Mouse (Mus musculus) ES-Bruce4 (cell line): ENCODE results near the gene Myh8. TPM values are rescaled to one million over a fixed set of nuclear protein-coding genes. Genes with fewer than 3 reads are reported as not detected.

Source experiments
- H3K27ac ChIP-seq: 2 replicates; pipeline ENCODE4 v1.5.1; 2012; ENCODE audit warnings: low read length, inconsistent platforms; ENCODE audit not compliant: insufficient read depth
- H3K27me3 ChIP-seq: 2 replicates; pipeline ENCODE4 v1.6.1; 2012; ENCODE audit warnings: mild to moderate bottlenecking, low read length, inconsistent platforms; ENCODE audit not compliant: control insufficient read depth, poor library complexity, insufficient read depth, severe bottlenecking
- H3K36me3 ChIP-seq: 2 replicates; pipeline ENCODE4 v1.6.1; 2012; ENCODE audit warnings: inconsistent platforms, mild to moderate bottlenecking, low read length, moderate library complexity; ENCODE audit not compliant: control insufficient read depth, poor library complexity, insufficient read depth, severe bottlenecking
- H3K4me1 ChIP-seq: one replicate; pipeline ENCODE4 v1.8.1; 2011; ENCODE audit warnings: low read length; ENCODE audit not compliant: control insufficient read depth, insufficient read depth
- H3K4me3 ChIP-seq: 2 replicates; pipeline ENCODE4 v1.5.1; 2011; ENCODE audit warnings: low read depth, mild to moderate bottlenecking, low read length
- H3K9ac ChIP-seq: 2 replicates; pipeline ENCODE4 v1.6.1; 2012; ENCODE audit warnings: low read depth, mild to moderate bottlenecking, inconsistent platforms; ENCODE audit not compliant: poor library complexity, severe bottlenecking
- H3K9me3 ChIP-seq: replicated peaks from 2 replicates; pipeline ENCODE4 v1.6.1; 2012; ENCODE audit warnings: mild to moderate bottlenecking, low read length, inconsistent platforms; ENCODE audit not compliant: control insufficient read depth, poor library complexity, insufficient read depth, severe bottlenecking
- CTCF ChIP-seq: IDR thresholded peaks from one replicate; pipeline ENCODE4 v1.8.1; 2011; ENCODE audit warnings: low read depth, low read length
- EP300 ChIP-seq: IDR thresholded peaks from 2 replicates; pipeline ENCODE4 v1.6.1; 2011; ENCODE audit warnings: low read depth, low read length; ENCODE audit not compliant: insufficient read depth
- POLR2A ChIP-seq: IDR thresholded peaks from one replicate; pipeline ENCODE4 v1.8.1; 2011; ENCODE audit warnings: low read length; ENCODE audit not compliant: insufficient read depth
- polyA plus RNA-seq: library from polyadenylated mRNA; stranded (reverse); fragments of >200 nt; gene quantifications from 2 replicates; pipeline ENCODE4 v1.2.4, GENCODE M21; 2011; ENCODE audit warnings: low read depth; ENCODE audit not compliant: missing spikeins, insufficient read depth, insufficient read length

Myh8 gene
- not detected in 2 replicates for polyA plus RNA-seq

DNA sequence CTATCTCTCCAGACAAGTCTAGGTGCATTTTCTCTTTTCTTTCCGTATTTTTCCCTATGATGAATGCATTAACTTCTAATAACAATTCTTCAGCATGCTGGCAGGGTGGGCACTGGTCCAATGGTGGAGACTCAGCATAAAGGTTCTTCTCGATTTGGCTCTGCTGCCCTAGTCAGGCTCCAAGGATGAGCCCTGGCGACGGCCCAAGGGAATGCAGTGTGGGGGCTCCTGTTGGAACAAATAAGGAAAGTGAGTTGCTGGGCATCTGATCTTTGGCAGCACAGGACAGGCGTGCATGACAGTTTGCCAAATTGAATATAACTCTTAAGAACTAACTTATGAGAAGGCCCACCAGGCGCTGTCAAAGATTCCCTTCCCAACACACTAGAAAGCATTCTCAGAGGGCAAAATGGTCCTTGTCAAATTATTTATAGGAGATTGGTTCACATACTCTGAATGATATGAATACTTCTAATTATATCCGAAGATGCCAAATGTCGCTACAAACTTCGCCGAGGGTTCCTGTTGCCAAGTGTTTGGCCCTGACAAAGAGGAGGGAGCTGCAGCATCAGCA is at the start of gene Myh8:
TSS of gene Myh8 (plus strand) at position 524 of the 574 bp plus-strand sequence.
- H3K4me1 ChIP-seq = no peaks in the 10 kb centered on the region
- peaks cover 3% of the 10 kb centered on the region for H3K9me3 ChIP-seq
- H3K4me3 ChIP-seq = no peak within 1 kb of the TSS
- H3K9ac ChIP-seq = no peak within 1 kb of the TSS
- H3K27ac ChIP-seq = no peak within 1 kb of the TSS
- no peaks in the 10 kb centered on the region for H3K27me3 ChIP-seq
- TF ChIP-seq POLR2A (no peak), CTCF (no peak), EP300 (no peak)
- H3K36me3 ChIP-seq = no peaks in the 10 kb centered on the region

DNA sequence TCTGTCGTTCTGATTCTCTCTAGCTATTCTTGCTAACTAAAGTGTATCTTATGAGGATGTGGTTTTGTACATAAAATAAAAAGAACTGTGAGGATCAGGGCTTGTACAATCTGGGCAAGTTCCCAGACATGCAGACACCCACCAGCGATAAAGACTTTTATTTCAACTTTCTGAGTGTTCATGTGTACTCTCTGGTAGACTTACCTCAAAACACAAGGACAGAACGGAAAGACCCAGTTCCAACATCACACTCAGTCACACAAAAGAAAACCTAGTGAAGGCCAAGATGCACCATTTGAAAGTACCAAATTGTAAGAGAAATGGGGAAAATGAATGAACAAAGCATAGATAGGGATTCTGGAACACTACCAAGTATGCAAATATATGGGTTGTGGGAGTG is 48.2 kb upstream of the Myh8 start:
- Histone ChIP-seq H3K36me3 (no peaks in the 10 kb centered on the region), H3K9ac (no peak overlapping the region), H3K4me3 (no peak overlapping the region), H3K9me3 (no peaks in the 10 kb centered on the region), H3K27me3 (no peaks in the 10 kb centered on the region), H3K4me1 (no peaks in the 10 kb centered on the region), H3K27ac (no peak overlapping the region)
- TF ChIP-seq EP300 (no peak), POLR2A (no peak), CTCF (no peak)

DNA sequence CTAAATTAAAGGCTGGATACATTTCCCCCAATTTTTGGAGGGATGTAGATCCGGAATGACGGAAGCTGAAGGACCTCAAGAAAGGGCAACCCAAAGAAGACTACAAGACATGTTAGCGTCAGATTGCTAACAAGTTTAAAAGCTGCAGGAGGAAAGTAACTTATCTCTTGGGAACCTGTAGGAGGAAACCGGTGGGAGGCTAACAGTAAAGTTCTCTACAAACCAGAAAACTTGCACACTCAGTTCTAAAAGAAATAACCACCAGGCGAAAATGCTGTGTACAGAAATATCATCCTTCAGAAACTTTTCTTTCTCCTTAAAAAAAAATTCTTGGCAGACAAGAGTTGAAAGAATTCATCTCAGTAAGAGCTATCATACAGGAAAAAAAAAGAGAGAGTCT is 47.8 kb upstream of the Myh8 start:
- Histone ChIP-seq H3K9me3 (no peaks in the 10 kb centered on the region), H3K27me3 (no peaks in the 10 kb centered on the region), H3K36me3 (no peaks in the 10 kb centered on the region), H3K4me3 (no peak overlapping the region), H3K4me1 (no peaks in the 10 kb centered on the region), H3K9ac (no peak overlapping the region), H3K27ac (no peak overlapping the region)
- TF ChIP-seq EP300 = no peak
- no peak for TF ChIP-seq POLR2A
- TF ChIP-seq CTCF = no peak

DNA sequence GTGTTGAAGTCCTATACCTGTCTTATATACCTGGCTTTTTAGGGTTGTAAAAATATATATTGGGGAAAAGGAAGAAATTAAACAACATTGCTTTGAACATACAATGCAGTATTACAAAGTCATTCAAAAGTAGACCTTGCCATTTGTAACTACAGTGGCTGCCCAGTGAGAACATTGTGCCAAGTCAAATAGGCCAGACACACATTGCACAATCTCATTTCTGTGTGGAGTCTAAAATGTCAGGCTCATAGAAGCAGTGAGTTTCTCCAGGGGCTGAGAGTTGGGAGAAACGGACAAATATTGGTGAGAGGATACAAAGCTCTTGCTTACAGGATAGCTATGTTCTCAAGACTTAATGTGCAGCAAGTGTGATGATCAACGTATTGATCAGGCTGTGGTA is 47.0 kb upstream of the Myh8 start:
- Histone ChIP-seq H3K9me3 (no peaks in the 10 kb centered on the region), H3K4me1 (no peaks in the 10 kb centered on the region), H3K36me3 (no peaks in the 10 kb centered on the region), H3K9ac (no peak overlapping the region), H3K4me3 (no peak overlapping the region), H3K27ac (no peak overlapping the region), H3K27me3 (no peaks in the 10 kb centered on the region)
- TF ChIP-seq POLR2A (no peak), EP300 (no peak), CTCF (no peak)

DNA sequence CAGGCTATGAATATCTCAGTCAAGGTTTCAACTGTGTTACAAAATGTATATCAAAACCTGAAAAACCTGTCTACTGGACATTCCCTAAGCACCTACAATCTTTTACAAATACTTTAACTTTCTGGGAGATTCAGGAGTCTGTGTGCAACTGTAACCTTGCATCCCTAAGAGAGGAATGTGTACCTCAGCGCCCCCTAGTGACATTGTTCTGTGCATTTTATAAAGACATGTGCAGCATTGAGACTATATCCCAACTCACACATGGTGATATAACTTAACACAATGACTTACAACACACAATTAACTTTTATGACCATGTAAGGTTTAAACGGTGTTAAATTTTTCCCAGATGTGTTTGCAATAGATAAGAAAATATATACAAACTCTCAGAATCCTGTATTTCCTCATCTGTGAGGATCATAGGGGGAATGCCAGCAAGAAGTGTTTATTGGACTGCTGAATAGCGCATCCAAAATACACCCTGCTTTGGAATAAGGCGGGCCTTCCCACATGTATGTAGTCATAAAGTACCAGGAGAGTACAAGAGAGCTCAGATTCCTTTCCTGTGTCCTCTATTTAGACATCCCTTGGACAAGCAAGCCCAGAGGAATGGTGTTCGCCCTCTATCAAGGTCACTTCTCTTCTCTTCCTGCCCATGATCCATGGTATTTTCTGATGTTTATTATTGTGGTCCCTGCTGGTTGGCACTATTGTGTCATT is 41.1 kb upstream of the Myh8 start:
- Histone ChIP-seq H3K4me1 (no peaks in the 10 kb centered on the region), H3K9me3 (no peaks in the 10 kb centered on the region), H3K4me3 (no peak overlapping the region), H3K27ac (no peak overlapping the region), H3K9ac (no peak overlapping the region), H3K36me3 (no peaks in the 10 kb centered on the region), H3K27me3 (no peaks in the 10 kb centered on the region)
- TF ChIP-seq EP300 = no peak
- TF ChIP-seq POLR2A = no peak
- TF ChIP-seq CTCF = peak; percentile 4

DNA sequence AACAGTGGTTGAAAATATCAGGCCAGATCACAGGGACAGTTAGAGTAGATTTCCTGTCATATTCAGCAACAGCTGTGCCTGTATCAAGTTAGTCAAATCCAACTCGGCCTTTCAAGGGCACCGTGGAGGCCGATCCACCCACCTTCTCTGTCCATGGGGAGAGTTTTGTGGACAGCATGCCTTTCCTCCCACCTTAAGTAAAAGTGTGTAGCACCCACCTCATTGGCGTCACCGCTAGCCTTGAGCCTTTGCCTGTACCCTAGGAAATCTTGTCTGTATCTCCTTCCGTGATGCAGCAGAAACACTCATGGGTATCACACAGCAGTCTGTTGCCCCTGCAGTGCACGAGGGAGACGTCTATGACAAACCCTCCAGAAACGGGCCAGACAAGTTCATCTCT is 40.1 kb upstream of the Myh8 start:
- H3K4me3 ChIP-seq = no peak overlapping the region
- TF ChIP-seq CTCF = no peak
- no peak for TF ChIP-seq EP300
- no peaks in the 10 kb centered on the region for H3K4me1 ChIP-seq
- H3K9me3 ChIP-seq = no peaks in the 10 kb centered on the region
- H3K9ac ChIP-seq = no peak overlapping the region
- no peak overlapping the region for H3K27ac ChIP-seq
- no peaks in the 10 kb centered on the region for H3K27me3 ChIP-seq
- no peaks in the 10 kb centered on the region for H3K36me3 ChIP-seq
